Mouse (Mus musculus) lung, postnatal 0 days (tissue): Measurements from ENCODE around the gene Alpk3.

ENCODE experiments used
- CTCF ChIP-seq: IDR thresholded peaks from 2 replicates; pipeline ENCODE4 v1.5.1; 2016; ENCODE audit warnings: antibody characterized with exemption, mild to moderate bottlenecking
- EP300 ChIP-seq: IDR thresholded peaks from 2 replicates; pipeline ENCODE4 v1.6.1; 2016; ENCODE audit warnings: antibody characterized with exemption, mild to moderate bottlenecking, control low read depth

DNA sequence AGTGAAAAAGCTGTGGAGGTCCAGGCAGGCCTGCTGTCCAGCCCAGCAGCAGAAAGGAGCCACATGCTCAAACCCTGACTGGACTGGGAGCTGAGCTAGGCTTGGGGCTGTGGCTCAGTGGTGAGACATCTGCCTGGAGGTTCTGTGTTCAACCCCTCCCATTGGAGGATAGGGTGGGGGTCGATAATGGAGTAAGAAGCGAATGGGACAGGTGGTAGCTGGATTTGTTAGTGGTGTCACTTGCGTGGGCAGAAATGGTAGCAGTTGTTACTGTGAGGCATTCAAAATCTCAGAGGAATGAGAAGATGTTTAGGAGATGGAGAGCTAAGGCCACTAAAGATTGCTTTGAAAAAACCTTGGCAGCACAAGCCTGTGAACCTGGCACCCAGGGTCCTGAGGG lies 9.6 kb upstream of the Alpk3 start:
- TF ChIP-seq CTCF (no peak), EP300 (no peak)
